Mouse (Mus musculus) hindlimb bud, embryonic 11.5 days (tissue): ENCODE measurements at regions not wholly inside any gene's neighbourhood (a gene's known extent, or its start where the extent isn't known, plus 50 kb on each side); places are given as distances from the start of the nearest gene placed in this dataset.

ENCODE experiments used
- DNase-seq: peaks from one replicate; pipeline ENCODE4 v3.0.0-alpha.2; 2012; ENCODE audit warnings: low read depth, low spot score; ENCODE audit errors: extremely low spot score

DNA sequence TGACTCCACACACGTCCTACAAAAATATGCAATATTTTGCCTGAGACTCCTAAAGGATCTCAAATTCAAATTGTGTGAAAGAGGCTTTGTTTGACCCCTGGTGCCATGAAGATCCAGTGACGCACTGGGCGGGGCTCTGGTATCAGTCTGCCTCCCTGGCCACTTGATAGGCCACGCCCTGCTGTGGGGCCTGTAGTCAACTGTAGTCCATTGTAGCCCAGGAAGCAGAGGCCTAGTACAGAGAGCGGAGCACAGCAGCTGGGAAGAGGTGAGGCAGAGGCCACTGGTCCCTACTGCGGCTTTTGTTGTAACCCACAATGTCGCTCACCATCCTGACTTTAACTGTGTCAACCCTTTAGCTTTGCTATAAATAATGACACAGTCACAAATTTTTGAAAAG lies 88.5 kb upstream of the Klf3 start:
- DNase-seq = no peak

DNA sequence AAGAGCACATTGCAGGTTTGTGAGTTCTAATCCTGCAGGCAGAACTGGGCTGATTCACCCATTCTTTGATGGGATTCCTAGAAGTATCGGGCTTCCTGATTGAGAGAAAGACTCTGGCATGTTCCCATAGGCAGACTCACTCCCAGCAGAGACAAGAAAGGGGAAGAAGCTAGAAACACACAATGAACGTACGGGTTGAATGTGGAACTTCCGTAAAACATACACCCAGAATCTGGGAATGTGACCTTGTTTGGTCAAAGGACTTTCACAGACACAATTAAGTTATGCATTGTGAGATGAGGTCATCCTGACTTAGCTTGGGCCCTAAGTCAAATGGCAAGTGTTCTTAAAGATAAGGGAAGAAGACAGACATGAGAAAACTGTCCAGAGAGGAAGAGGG lies 86.6 kb upstream of the Klf3 start:
- DNase-seq = no peak

DNA sequence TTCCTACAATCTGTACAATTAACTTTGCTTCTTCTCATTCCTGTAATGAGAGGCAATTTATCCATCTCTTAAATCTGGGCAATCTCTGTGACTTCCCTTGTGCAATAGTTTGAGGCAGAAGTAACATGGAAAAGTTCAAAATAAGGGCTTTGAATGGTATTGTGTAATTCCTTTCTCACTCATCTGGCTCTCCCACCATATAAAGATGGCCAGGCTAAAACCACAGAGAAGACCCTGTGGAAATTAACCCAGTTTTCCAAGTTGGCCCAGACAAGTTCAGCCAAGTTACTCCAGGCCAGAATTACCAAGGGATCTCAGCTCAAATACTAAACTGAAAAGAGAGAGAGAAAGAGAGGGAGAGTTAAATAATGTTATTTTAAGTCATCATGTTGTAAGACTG lies 81.0 kb upstream of the Klf3 start:
- no peak for DNase-seq

DNA sequence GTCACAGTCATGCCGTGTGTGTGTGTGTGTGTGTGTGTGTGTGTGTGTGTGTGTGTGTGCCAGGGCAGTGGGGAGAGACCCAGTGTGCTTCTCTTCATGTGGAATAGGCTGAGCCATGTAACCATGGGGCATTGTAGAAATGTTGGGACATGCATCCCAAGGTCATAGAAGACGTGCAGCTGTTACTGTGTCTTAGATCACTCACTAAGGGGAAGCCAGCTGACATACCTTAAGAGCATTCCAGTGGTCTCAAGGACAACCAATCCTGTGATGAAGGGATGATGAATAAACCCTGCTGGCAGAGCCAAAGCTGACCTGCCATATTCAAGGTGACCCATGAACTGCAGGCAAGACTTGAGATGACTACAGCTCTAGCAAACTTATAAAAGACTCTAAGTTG lies 75.3 kb upstream of the Klf3 start:
- no peak for DNase-seq

DNA sequence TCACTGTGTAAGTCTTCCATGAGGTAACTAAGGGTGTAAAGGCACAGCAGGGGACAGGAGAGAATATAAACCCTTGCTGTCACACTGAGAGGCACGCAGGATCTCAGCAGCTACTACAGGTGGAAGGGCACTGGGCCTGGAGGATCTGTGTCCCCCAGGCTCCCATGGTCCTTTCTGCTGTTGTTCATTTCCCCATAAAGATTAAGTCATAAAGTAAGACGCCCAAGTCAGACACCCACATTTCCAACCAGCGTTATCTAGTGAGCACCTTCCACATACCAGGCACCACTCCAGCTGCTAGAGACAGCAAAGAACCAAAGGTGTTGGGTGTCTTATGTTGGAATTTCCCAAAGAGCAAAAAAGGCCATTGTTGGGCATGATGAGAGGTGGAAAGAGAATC lies 70.8 kb upstream of the Klf3 start:
- DNase-seq = no peak

DNA sequence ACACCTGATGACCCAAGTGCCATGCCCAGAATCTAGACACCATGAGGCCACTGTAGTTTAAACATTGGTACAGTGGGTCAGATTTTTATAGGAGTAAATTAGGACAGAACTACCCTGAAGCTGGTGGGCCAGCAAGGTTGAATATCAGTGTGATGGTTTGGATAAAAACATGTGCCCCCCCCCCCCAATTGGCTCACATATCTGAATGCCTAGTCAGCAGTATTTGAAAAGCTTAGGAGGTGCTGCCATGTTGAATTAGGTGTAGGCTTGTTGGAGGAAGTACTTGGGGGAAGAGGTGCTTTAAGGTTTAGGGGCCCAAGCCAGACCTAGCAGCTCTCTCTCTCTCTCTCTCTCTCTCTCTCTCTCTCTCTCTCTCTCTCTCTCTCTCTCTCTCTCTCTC lies 66.2 kb upstream of the Klf3 start:
- DNase-seq = no peak

DNA sequence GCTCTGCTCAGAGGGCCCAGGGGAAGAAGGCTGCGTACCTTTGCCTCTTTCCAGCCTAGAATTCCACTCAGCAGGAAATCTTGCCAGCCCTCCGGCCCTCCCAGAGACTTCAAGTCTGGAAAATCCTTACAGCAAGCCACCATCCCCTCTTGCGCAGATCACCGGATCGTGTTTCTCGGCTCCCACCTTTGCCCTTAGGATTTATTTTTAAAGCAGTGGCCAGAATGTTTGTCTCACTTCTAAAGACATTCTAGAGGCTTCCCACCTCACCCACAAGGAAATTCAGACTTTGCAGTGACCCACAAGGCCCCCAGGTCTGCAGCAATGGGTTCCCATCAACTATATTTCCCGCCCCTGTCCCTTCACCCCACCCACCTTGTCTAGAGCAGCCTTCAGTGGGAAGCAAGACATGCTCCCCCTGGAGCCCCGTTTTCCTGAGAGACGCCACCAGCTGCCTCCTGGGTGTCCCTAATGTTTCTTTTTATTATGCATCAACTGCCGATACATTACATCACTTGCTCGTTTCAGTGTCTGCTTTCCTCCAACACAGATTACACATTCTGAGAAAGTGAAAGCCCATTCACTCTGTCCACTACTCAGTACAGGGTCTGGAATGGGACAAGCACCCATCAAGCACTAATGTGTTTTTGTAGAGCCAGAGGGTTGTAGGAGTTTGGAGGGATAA lies 65.0 kb upstream of the Klf3 start:
- DNase-seq = no peak

DNA sequence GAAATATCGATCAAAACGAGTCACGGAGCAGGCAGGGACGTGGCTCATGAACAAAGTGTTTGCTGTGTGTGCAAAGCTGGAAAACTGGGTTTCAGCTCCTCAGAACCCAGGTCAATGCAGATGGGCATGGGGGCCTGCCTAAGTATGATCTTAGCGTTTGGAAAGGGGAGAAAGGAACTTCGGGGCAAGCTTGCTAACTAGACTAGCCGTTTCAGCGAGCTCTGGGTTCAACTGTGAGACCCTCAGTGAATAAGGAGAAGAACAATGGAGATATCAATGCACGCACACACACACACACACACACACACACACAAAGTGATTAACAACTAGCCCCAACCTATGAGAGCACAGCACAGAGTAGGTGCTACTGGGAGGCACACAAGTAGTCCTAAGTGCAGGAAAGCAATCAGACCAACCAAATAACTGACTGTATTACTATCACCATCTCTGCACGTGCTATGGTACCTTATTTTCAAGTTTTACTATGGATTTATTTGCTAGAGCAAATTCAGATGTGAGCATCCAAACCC lies 64.3 kb upstream of the Klf3 start:
- DNase-seq = no peak

DNA sequence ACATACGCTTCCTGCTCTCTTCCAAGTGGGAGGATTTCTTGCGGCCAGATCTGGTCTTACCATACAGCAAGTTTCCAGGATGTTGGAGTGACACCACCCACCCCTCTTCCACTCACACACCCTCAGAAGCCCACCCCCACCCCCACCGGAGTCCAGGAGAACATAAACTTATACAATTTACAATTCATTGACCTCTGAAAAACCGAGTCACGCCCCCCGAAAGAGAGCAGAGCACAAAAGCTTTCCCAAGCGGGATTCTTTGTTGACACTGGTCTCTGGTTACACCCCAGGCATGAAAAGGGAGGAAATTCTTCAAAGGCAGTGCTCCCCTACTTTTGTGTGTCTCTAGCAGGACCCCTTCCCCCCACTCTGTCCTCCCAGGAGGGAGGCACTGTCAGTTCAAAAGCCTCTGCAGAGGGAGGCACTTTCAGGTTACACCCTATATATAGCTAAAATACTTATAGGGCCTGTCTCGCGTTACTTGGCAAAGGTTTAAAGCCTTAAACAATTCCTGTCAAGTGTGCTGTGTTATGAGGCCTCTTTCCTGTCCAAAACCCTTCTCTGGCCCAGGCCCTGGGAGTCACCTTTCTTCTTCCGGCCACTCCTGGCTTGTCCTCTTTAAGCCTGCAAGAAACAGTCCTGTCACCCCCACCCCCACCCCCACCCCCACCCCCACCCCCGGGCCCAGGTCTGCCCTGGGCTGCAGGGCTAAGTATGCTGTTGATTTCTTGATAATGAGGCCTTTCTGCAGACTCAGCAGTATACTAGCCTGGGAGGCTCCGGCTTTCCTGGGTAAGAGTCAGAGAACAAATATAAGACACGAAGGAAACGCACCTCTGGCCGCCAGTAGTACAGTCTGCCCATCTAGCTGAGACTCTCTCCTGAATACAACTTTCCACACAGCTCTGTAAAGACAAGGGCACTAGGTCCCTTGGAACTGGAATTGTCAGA lies 63.6 kb upstream of the Klf3 start:
- peak; percentile 16 for DNase-seq

DNA sequence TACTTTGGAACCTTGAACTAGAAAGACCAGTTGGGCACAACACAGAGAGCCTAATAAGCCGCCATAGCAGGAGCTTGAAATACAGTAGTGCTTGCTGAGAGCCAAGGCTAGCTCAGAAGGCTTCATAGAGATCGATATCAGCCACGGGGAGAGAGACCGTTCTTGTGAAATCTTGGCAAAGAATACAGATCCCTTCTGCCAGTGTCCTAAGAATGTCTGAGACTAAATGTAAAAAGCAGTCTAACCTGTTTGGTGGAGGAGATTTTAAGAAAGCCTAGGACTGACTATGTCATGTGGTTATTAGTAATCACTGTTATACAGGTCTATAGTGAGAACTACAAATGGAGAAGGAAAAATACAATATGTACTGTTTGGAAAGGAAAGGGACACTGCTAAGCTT lies 59.1 kb upstream of the Klf3 start:
- DNase-seq = no peak

DNA sequence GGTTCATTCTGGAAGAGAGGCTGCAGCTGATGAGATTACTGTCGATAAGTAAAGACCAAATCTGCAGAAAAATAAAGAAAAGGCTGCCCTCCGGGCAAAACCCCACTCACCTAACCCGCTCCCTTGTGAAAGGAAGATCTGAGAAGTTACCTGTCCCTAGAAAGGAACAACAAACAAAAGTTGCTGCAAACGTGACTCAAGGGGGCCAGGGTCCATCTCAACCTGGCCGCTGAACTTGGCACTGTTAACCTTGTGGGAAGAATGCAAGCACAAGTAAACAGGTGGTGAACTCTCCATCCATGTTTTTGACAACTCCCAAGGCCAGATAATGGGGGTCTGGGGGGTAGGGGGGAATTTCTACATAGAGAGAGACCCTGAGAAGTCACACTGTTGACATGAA lies 58.7 kb upstream of the Klf3 start:
- no peak for DNase-seq

DNA sequence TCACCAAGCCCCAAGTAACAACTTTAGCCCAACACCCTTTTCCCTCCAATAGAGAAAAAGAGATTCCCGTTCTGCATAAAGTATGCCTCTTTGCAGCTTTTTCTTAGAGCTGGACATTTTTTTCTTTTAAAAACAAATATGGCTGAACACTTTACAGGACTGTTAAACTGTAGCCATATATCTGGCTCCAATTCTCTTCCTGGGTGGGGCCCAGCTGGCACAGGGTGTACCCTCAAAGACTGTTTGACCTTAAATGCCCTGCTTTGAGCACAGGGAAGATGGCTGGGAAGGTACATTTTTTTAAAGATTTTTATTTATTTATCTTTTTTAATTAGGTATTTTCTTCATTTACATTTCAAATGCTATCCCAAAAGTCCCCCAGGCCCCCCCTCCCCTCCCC lies 55.7 kb upstream of the Klf3 start:
- DNase-seq = no peak

DNA sequence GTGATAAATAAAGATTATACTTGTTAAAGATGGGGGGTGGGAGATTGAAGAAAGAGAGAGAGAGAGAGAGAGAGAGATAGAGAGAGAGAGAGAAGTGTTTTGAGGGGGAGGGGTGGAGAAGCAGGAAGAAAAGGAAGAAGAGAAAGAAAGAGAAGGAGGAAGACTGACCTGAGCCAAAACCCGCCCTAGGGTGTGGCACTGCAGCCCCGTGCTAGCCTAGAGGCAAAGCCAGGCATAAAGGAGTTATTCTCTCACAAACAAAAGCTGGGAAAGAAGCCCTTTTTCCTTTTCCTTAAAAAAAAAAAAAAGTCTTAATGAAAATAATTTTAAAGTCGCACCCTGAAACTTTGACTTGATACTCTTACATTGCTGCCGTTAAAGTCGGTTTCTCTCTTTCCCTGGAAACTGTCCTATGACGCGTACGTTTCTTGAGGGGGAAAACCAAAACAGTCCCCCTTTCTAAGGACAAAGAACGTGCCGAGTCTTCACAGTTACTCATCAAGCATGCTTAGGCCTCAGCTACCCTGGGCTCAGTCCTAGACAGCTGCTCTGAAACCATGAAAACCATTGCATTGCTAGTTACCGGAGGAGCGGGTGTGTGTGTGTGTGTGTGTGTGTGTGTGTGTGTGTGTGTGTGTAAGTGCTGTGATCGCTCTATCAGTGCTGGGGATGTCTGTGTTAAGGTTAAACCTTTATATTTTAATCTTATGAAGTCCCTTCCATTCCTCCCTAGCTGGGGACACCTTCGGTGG lies 53.6 kb upstream of the Klf3 start:
- no peak for DNase-seq

DNA sequence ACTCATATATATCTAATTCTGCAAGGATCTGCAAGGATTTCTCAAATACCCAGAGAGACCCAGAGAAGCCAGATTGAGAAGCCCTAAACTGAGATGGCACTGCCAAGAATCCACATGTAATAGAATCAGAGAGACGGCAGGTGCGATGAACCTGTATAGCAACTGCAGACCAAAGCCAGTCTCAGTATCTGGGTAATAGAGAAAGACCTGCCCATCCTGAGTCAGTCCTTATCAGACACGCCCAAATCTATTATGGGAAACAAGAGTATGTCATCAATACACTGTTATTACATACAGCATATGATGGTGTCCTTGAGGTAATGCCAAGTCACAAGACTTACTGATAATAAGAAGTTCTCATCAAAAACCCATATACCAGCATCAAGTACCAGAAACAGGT lies 52.8 kb upstream of the Klf3 start:
- DNase-seq = no peak

DNA sequence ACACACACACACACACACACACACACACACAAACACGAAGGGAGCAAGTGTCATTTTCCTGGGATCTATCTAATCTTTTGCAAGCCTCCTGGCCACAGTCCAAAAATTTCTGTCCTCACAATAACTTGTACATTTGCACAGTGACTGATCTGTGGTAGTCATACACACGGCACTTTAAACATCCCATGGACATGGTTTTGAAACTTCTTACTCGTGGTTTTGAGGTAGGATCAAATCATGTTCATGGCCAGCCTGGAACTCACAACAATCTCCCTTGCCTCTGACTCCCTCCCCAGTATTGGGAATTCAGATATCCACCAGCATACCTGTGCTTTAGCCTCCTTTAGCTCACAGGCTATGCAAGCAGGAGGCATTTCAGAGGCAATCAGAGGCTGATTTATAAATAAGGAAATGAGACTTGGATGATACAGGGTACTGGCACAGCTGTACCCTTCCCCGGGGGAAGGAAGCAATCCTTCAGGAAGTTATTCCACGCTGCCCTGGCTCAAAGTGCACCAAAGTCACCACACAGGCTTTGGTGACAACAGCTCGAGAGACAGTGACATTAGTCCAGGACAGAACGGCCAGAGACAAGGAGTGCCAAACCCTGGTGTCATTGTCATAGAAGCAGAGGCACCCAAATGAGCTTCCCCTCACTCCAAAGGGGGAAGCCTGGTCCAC lies 52.1 kb upstream of the Klf3 start:
- no peak for DNase-seq

DNA sequence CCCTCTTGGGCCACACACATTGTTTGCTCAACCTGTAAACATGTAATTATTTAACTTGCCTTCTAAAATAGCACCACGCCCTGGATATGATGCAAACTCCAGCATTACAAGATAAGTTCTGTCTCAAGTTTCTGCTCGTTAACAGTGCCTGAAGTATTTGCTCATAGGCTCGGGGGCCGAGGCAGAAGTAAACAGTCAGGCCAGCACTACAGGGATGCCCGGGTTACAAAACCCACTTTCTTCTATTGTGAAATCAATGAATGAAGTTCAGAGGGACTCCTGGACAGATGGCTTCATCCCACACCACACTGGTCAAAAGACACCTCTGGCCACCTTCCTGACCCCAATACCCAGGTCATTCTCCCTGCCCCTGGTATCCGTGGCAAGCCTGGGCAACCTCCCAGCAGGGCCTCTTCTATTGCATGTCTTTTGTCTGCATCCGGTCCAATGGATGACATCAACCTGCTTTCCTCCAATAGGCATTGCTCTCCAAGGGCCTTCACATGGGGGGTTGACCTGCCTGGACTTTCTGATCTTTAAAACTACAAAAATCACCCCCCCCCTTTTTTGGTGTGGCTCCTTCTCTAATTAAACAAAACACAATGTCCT lies 49.9 kb upstream of the Klf3 start:
- DNase-seq = no peak
